Mouse (Mus musculus) left cerebral cortex, postnatal 14 days (tissue): Measurements from ENCODE around the gene C1galt1. TPM values are rescaled to one million over a fixed set of nuclear protein-coding genes. Genes with fewer than 3 reads are reported as not detected.

ENCODE experiments used
- DNase-seq, 2 experiments: peaks; one replicate each; pipeline ENCODE4 v3.0.0; 2021 to 2022; ENCODE audit warnings: low spot score in 2 of 2, mixed read lengths in 1 of 2
- intact Hi-C: fragments of 180-260 bp; cut with DNase I; formaldehyde crosslinking; loops from one replicate; pipeline ENCODE4 v1.15.1; 2025
- long read RNA-seq, 2 experiments: library from polyadenylated mRNA; stranded (forward); transcript quantifications; one replicate each; pipeline ENCODE4 v2.0.0; 2021
- total RNA-seq, 2 experiments: library from RNA; stranded (reverse); gene quantifications; 2 replicates each; pipeline ENCODE4 v1.2.3; 2021

Gene C1galt1
- 10 to 100 TPM; 14.6 to 17.2 TPM for total RNA-seq
- long read RNA-seq, experiment 1, full-length matches to known transcripts = 1 of 6 reads
- long read RNA-seq, experiment 1, partial matches to known transcripts = 0 of 6 reads
- long read RNA-seq, experiment 1, other reads (novel, unspliced or antisense) = 5 of 6 reads
- long read RNA-seq, experiment 2, full-length matches to known transcripts = 5 of 8 reads
- long read RNA-seq, experiment 2, partial matches to known transcripts = 0 of 8 reads
- long read RNA-seq, experiment 2, other reads (novel, unspliced or antisense) = 3 of 8 reads

DNA sequence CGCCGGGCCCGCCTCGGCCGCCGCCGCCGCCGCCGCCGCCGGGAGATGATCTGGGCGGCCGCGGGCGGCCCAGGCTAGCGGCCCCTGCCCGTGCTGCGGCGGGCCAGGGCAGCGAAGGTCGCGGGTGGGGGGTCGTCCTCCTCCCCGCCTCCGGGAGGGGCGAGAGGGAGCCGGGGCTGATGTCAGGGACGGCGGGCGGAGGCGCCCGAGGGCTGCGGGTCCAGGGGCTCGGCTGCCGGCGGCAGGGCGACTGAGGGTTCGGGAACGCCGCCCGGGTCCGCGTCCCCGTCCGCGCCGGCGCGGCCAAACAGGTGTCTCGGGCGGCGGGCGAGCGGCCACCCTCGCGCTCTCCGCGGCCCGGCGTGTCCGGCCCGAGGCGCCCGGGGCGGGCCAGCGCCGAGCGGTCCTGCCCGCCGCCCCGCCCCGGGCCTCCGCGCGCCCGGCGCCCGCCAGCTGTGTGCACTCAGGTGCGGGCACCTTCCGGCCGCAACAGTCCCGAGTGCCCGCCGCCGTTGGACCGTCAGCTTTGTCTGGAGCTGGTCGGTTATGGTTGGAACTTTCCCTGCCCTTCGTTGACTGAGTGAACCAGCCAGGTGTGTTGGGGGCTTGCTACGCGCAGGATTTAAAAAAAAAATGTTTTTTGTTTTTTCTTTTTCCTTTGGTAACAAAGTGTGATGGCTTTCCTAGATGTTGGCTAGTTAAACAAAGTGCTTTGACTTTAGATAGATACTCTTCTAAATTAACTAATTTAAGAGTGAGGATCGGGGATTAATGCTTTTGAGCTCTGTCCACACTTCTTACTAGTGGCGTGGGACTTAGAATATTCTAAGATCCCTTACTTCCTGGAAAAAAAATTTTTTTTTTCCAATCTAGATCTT, at the start of gene C1galt1:
Gene C1galt1 (plus strand): TSS at position 41 of the 878 bp plus-strand sequence.
- intact Hi-C loops = loop anchor here (5.0 to 10.0 kb wide), 2 partner anchors 200 to 332 kb away; no protein-coding TSS in a partner anchor

DNA sequence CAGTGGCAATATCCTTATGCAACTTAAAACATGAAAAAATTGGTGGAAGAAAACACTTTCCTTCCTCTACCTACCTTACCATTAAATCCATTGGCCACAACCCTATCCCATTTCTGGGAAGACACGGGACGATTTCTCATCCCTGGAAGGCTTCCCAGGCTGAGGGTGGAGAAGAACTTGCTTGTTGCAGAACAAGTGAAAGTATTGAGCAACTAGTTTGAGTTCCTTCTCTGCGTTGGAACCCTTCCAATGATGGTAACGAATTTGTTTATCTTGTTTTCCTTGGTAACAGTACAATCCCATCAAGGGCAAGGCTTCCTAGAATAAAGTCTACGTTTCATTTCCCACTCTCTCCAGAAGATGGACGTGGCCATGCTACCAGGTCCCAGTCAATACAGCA, 44.7 kb upstream of the C1galt1 start:
- intact Hi-C loops = no loop called here
- DNase-seq = no peak

More for the DNA sequence above, at the start of gene C1galt1:
- DNase-seq = no peak

DNA sequence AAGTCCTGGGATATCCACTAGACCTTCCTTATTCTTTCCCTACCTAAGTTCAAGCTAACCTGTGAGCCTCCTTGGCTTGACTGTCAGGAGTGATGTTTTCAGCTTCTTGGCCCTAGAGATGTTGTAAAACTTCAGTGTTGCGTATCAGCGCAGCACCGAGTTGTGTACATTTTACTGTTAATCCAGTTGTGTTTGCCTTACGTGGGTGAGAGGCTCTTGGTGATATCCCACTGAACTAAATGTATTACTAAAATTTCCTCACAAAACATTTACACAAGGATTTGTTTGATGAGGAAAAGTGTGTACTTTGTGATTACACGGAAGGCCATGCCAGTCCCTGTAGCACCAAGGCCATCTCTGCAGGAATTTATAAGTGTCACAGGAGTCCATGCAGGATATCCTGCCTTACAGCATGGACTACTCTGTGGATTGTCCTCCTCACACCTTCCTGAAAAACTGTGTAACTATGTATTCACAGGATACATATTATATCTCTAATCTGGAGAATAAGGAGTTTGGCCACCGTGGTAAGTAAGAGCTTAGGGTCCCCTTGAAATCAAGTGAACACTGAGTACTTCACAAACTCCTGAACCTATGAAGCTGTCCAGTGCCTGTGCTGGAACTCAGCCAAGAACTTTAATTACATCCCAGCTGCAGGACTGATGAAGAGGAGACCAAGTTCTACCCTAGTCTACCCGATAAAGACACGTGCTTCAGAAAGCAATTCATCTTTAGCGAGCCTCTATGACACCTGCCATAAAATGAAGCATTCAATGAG, 40.7 kb upstream of the C1galt1 start:
- intact Hi-C loops = no loop called here
- DNase-seq = no peak

DNA sequence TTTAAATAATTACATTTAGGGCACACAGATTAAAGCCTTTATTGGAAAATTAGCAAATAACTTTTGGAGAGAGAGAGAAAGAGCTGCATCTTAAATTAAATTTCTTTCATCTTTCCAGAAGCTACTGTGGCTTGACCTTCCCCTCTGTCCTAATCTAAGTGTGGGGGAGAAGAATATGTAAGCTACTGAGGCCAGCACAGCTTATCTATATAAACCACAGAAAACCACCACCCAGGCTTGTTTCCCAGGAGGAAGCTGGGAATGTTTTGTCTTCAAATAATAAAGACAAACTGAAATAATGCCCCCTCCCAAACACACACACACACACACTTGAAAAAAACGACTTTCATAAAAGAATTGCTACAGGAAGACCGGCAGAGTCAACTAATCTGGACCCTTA, 30.5 kb upstream of the C1galt1 start:
- no peak for DNase-seq
- intact Hi-C loops = no loop called here

DNA sequence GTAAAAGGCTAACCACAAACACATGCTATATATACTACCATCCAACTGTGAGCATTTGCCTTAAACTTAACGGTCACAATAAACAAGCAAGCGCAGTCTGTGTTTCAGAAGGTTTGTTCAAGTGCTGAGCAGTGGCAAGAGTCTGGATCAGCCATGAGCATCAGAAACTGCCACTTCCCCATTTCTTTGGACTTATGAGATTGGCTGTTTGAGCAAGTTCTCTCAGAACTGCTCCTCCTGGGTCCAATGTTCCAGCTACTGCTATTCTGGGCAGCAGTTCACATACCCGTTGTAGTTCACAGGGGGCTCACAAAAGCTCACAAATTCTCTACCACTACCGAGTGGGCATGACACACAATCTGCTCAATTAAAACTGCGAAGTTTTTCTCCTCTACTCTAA, 28.4 kb upstream of the C1galt1 start:
- intact Hi-C loops = no loop called here
- DNase-seq = no peak

DNA sequence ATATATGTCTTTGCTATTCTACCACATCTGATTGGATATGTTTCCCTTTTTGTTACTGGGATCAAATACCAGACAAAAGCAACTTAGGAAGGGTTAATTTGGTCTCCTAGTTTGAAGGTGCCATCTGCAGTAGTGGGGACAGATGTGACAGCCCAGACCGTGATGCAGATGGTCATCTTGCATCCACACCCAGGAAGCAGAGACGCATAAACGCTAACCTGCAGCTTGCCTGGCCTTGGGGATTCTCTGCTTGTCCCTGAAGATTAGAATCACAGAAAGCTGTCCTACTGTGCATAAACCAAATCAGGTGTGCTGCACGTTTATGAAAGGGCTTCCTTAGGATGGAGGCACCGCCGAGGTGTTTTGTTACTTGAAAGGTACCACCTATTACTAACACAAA, 22.0 kb upstream of the C1galt1 start:
- no peak for DNase-seq

DNA sequence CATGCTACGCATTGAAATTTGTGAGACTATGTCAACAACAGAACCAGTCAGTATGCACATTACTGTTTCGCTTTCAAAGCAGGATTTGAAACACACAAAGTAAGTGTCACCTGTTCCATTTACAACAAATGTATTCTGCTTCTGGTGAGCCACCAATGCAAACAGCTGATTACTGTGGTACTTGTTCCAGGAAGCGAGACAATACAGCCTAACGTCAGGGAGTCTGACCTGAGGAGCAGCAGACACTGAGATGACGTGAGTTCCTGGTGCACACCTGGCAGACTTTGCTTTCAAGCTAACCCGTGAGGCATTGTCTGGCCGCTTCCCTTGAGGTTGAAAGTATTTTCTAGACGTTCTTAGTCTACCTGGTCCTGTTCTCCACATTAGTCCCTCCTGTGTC, 13.8 kb upstream of the C1galt1 start:
- DNase-seq = no peak
- intact Hi-C loops = no loop called here

More for the DNA sequence above, 22.0 kb upstream of the C1galt1 start:
- intact Hi-C loops = no loop called here

DNA sequence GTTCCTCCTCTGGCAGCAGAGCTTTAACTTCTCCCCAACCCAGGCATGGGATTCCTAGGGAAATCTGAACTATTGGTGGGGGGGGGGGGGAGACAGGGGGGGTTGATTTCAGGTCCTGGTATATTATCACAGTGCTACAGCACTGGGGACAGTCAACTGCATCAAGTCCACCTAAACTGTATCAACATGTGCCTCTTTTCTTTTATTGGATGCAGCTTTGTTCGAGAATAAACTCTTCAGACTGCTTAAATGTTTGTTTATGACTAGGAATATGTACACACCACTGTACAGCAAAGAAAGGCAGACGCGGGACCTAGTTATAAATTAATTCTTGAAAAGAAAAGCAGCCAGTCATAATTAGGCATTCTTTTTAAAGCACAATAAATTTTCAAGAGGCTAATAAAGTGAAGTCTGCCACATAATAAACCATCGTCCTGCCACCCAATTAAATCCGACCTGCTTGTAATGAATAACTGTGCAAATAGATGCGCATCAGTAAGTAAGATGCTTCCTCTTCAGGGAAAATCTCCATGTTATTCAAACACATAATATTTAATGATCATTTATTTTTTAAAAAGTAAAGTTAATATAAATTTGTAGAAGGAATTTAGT, 12.0 kb upstream of the C1galt1 start:
- DNase-seq = no peak
- intact Hi-C loops = no loop called here

DNA sequence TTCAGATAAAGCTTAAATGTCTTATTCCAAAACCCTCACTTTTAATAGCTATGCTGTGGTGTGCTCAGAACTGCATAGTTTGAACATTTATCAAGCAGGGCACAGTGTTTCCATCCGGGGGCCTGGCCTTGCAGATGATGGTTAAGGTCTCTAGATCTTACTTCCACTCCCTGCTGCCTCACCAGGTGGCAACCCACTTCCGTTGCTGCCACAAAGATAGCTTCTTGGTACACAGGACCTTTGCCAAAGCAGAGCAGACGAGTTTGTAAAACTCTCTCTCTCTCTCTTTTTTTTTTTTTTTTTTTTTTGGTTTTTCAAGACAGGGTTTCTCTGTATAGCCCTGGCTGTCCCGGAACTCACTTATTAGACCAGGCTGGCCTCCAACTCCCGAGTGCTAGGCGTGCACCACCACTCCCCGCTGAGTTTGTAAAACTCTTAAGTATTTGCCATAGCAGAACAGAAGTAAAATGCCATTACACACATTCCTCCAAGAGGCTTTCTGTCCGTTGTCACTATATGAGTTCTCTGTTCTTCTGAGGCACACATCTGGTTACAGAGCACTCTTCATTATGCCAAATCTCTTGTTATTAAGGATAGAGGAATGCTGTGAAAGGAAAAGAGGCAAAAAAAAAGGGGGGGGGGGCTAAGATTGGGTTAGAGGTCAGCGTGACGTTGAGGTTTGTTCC, 773 bp upstream of the C1galt1 start:
- intact Hi-C loops = loop anchor here (10.0 kb wide), 1 partner anchor 201 kb away; no protein-coding TSS in a partner anchor
- DNase-seq = no peak

DNA sequence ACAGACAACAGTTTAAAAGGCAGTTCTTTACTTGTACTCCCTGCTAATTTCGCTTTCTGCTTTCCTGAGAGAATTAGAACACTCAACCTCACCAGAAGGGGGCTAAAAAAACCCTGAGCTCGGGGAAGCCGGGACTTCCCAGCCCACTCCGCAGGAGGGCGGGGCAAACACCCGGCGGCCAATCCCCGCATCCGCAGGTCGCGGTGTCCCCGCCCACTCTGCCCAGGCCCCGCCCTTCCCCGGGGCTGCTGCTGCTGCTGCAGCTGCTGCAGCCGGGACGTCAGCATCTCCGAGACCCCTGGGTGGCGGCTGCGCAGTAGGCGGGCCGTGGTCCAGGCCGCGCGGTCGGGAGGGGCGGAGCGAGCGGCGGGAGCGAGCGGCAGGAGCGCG, 235 bp upstream of the C1galt1 start:
- DNase-seq = peak; percentile 97
- intact Hi-C loops = loop anchor here (10.0 kb wide), 1 partner anchor 200 kb away; no protein-coding TSS in a partner anchor

DNA sequence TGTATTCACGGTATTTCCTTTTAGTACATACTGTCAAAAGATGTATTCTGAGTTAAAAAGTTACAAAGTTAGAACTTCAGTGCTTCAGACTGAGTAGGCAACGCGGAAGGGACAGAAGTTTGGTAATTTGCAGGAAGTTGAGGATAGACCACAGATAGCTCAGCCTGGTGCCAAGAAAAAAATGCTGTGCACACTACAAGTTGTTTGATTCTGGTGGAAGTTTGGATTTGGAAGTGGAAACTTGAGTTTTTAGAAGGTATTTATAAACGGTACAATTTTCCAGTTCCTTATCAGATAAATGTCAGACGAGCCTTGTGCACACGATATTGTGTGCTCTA, 1.0 kb downstream of the C1galt1 start:
- intact Hi-C loops = loop anchor here (5.0 to 10.0 kb wide), 2 partner anchors 199 to 332 kb away; no protein-coding TSS in a partner anchor
- no peak for DNase-seq

DNA sequence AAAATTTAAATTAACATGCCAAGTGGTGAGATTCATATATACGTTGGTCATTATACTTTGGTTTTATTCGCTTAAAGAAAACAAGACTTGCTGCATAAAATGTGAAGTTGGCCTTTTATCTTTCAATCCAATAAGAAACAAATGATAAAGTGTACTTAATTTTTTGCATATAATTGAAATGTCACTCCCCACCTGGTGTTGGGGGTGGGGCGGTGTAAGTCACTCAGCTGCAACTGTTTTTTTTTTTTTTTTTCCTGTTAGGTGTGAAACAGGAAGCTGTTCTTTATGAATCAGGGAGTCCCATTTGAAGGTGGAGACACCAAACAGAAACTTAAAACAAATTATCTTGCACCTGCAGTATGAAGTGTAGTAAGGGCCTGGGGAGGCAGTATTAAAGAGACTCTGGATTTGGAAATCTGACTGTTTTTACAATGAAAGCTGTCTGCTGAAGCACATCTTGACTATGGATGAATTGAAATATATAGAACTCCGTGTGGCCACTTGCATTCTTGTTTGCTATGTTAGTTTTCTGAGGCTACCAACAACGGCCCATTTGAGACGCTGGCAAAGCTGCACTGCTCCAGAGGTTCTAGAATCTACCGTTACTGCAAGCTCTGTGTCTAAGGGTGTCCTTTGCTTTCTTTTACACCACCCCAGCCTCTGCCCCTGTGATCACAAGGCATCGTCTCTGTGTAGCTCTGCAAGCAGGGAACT, 2.2 kb downstream of the C1galt1 start:
- intact Hi-C loops = loop anchor here (5.0 to 10.0 kb wide), 2 partner anchors 198 to 330 kb away; no protein-coding TSS in a partner anchor
- DNase-seq = no peak

DNA sequence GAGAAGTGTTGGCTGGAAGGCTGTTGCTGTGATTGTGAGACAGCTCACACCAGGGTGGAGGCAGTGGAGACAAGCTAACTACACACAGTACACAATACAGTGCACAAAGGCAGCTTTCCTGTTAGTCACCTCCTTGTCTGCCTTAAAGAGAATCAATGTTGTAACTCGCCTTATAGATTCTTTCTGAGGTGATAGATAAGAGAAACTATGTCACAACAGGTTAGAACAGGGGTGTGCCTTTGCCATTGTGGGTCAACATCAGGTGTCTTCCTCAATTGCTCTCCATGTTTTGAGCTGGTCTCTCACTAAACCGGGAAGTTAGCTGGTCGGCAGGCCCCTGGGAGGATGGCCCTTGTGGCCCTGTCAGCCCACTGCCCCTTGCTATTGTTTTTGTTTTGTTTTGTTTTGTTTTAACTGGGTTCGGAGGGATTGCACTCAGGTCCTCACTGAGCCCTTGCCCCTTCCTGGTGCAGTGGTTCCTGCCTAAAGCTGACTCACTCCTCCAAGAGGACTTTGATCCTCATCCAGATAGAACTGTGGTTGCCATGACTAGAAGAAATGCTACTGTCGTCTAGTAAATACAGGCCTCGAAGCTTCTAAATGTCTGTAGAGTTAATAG, 3.4 kb downstream of the C1galt1 start:
- intact Hi-C loops = loop anchor here (5.0 to 10.0 kb wide), 2 partner anchors 197 to 329 kb away; no protein-coding TSS in a partner anchor
- no peak for DNase-seq

DNA sequence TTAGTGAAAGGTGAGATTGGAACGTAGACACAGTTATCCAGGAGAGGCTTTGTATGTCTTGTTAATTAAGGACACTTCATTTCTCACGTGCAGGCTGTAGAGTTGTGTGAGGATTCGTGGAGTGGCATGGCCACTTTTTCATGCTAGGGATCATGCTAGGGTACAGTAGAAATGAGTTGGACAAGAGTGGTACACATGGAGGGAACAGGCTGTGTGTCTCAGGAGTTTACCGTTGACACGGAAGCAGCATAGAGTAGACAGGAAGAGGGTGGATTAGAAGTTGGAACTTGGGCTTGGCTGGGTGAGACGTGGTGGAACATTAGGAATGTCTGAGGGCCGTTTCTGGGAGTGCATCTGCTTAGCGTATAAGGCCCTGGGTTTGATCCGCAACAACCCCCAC, 4.1 kb downstream of the C1galt1 start:
- intact Hi-C loops = loop anchor here (5.0 to 10.0 kb wide), 2 partner anchors 196 to 329 kb away; no protein-coding TSS in a partner anchor

DNA sequence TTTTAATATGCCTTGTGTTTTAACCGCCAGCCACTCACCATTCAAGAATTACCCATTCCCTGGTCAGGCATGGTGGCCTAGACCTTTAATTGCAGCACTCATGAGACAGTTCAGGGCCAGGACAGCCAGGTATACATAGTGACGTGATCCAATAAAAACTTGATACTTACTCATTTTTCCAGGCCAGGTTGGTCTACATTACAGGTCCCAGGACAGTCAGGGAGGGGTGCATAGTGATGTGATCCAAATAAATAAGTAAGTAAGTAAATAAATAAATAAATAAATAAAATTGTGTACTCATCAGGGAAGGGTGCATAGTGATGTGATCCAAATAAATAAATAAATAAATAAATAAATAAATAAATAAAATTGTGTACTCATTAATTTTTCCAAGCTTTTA, 6.4 kb downstream of the C1galt1 start:
- no peak for DNase-seq
- intact Hi-C loops = no loop called here

More for the DNA sequence above, 4.1 kb downstream of the C1galt1 start:
- no peak for DNase-seq

DNA sequence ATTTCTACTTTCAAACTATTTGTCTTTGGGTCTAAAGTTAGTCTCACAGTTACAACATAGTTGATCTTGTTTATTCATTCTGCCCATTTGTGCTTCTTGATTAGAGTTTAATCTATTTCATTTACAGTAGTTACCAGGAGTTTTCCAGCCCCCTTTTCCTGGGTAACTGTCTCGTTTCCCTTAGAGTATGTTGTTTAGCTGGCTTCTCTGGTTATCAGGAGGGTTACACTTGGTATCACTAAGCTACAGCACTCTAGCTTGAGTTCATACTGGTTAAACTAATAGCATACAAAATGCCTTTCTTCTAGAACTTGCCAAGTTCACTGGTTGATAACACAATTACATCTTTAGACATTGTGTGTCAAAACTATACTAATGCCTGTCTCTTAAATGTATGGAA, 8.3 kb downstream of the C1galt1 start:
- intact Hi-C loops = no loop called here
- no peak for DNase-seq

DNA sequence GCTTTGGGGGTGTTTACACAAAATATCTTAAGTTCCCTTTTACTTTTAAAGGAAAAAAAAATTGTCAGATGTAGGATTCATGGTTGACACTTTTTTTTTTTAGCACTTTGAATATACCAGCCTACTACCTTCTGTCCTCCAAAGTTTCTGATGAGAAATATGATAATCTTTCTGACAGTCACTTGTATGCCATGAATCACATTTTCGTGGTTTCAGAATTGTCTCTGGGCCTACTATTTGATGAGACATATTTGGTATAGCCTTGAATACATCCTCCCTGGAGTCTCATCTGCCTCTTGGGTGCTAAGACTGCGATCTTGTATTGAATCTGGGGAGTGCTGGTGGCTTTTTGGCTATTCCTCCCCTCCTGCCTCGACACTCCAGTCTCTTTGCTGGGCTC, 8.8 kb downstream of the C1galt1 start:
- intact Hi-C loops = no loop called here
- no peak for DNase-seq
